Mouse (Mus musculus) spleen, adult 2 months (tissue): ENCODE data around the gene Tkt.

Experiments
- CTCF ChIP-seq: fragments of 200-500 bp; IDR thresholded peaks from 2 replicates; pipeline ENCODE4 v1.5.1; 2011; ENCODE audit warnings: mild to moderate bottlenecking, inconsistent platforms; ENCODE audit not compliant: insufficient read depth, insufficient read length, insufficient replicate concordance; ENCODE audit errors: extremely low read depth
- POLR2A ChIP-seq: fragments of 200-500 bp; IDR thresholded peaks from 2 replicates; pipeline ENCODE4 v1.6.1; 2011; ENCODE audit warnings: low read depth, low read length, inconsistent platforms

- TF ChIP-seq CTCF (no peak), POLR2A (no peak)
Measured at GRCm38 (mm10) chr14:30568016-30568415, 19.9 kb downstream of the Tkt start.
